In the genomic region with DNA sequence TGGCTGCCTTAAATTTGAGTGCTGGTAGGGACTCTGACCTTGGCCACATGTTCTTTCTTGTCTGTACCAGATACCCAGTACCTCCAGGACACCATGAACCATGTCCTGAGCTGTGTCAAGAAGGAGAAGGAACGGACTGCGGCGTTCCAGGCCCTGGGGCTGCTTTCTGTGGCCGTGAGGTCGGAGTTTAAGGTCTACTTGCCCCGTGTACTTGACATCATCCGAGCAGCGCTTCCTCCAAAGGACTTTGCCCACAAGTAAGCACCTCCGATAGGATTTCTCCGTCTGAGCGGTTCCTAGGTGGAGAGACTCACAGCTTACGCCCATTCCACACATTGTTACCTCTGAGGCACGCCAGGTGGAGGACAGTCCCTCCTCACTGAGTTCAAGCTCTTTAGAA, we compare ENCODE assay signal across 18 mouse cellular contexts. TPM values are rescaled to one million over a fixed set of nuclear protein-coding genes. Genes with fewer than 3 reads are reported as not detected.
A peak's percentile ranks its signal among the peaks of the same experiment; 100 is the strongest.
DNase-seq lines count a peak whose midpoint lies in the region; ATAC-seq and TF ChIP-seq lines count a peak whose summit lies in the region.
"Had no signal": no experiment of that assay in that cellular context is flagged by ENCODE, and none has a peak within 500 bp of the region (broad histone marks: within the 10 kb centered on the region; RNA-seq: fewer than 3 reads in every experiment).

No protein-coding gene starts in this region.

- no peak overlapping the region for H3K4me3 ChIP-seq in kidney, adult 2 months (ENCODE audit: insufficient read depth, low read depth, low read length)
- no peak overlapping the region for H3K4me3 ChIP-seq in kidney, embryonic 15.5 days (replicated peaks)
- H3K4me3 ChIP-seq in midbrain, embryonic 13.5 days (replicated peaks), result no peak overlapping the region
- no peak overlapping the region for H3K4me3 ChIP-seq in midbrain, embryonic 10.5 days
- H3K4me3 ChIP-seq: embryonic facial prominence, embryonic 13.5 days; forebrain, embryonic 13.5 days; gastrocnemius, adult 2 months; heart, embryonic 12.5 days; hindbrain, embryonic 10.5 days had no signal

- peak; percentile 90 for DNase-seq in kidney, adult 2 months
- no peak for DNase-seq in midbrain, embryonic 10.5 days (ENCODE audit: low spot score)
- DNase-seq in kidney, postnatal 14 days, result peak; percentile 64
- DNase-seq in lung, adult 18-20 months, result no peak
- DNase-seq: gastrocnemius, adult 2 months; gastrocnemius, postnatal 25 days had no signal

- H3K27me3 ChIP-seq in kidney, adult 2 months (replicated peaks; ENCODE audit: control insufficient read depth, insufficient read depth, low read length), result no peaks in the 10 kb centered on the region
- no peaks in the 10 kb centered on the region for H3K27me3 ChIP-seq in kidney, embryonic 15.5 days
- H3K27me3 ChIP-seq in midbrain, embryonic 13.5 days, result no peaks in the 10 kb centered on the region
- no peaks in the 10 kb centered on the region for H3K27me3 ChIP-seq in midbrain, embryonic 10.5 days (ENCODE audit: low read depth, poor library complexity, severe bottlenecking)
- H3K27me3 ChIP-seq: CH12.LX; embryonic facial prominence, embryonic 13.5 days; forebrain, embryonic 13.5 days; heart, embryonic 12.5 days; Patski had no signal

- WGBS in kidney, adult 2 months, result 62% methylated on average over 13 of the region's 13 CpGs
- 94% methylated on average over 13 of the region's 13 CpGs for WGBS in kidney, embryonic 15.5 days
- 97% methylated on average over 13 of the region's 13 CpGs for WGBS in midbrain, embryonic 13.5 days
- WGBS in midbrain, embryonic 10.5 days, result 96% methylated on average over 13 of the region's 13 CpGs

- no peak overlapping the region for H3K9ac ChIP-seq in kidney, embryonic 15.5 days
- no peak overlapping the region for H3K9ac ChIP-seq in midbrain, embryonic 13.5 days (replicated peaks)
- H3K9ac ChIP-seq: embryonic facial prominence, embryonic 13.5 days; forebrain, embryonic 13.5 days; forebrain, postnatal 0 days; heart, embryonic 12.5 days had no signal

- no peaks in the 10 kb centered on the region for H3K9me3 ChIP-seq in kidney, embryonic 15.5 days (replicated peaks)
- no peaks in the 10 kb centered on the region for H3K9me3 ChIP-seq in midbrain, embryonic 13.5 days
- H3K9me3 ChIP-seq in midbrain, embryonic 10.5 days (replicated peaks), result no peaks in the 10 kb centered on the region
- H3K9me3 ChIP-seq: embryonic facial prominence, embryonic 13.5 days; forebrain, embryonic 13.5 days; heart, embryonic 12.5 days; hindbrain, embryonic 10.5 days had no signal

- peak overlapping the region; percentile 80 for H3K27ac ChIP-seq in kidney, adult 2 months (ENCODE audit: insufficient read depth, low read depth, low read length)
- no peak overlapping the region for H3K27ac ChIP-seq in kidney, embryonic 15.5 days
- H3K27ac ChIP-seq in midbrain, embryonic 13.5 days, result no peak overlapping the region
- H3K27ac ChIP-seq in midbrain, embryonic 10.5 days (replicated peaks), result no peak overlapping the region
- H3K27ac ChIP-seq: embryonic facial prominence, embryonic 13.5 days; forebrain, embryonic 13.5 days; gastrocnemius, adult 2 months; hindbrain, embryonic 10.5 days had no signal

- peaks cover 13% of the 10 kb centered on the region for H3K36me3 ChIP-seq in kidney, adult 2 months (ENCODE audit: control insufficient read depth, insufficient read depth, low read length)
- peaks cover 100% of the 10 kb centered on the region for H3K36me3 ChIP-seq in kidney, embryonic 15.5 days
- H3K36me3 ChIP-seq in midbrain, embryonic 13.5 days, result peaks cover 98% of the 10 kb centered on the region
- H3K36me3 ChIP-seq in midbrain, embryonic 10.5 days, result peaks cover 100% of the 10 kb centered on the region

- no peak for TF ChIP-seq CTCF in kidney, adult 2 months (conservative IDR thresholded peaks at IDR 0.05; ENCODE audit: insufficient read depth, insufficient read length, low read depth, low read length)

- no peak for ATAC-seq in kidney, embryonic 15.5 days (replicated peaks; ENCODE audit: low FRiP score)
- ATAC-seq in midbrain, embryonic 13.5 days, result 0 out of 2 replicates have a peak, but pooled peaks have one; percentile 7
- ATAC-seq in monocyte, adult 5-6 weeks (replicated peaks; ENCODE audit: insufficient number of reproducible peaks, low FRiP score, low TSS enrichment, poor library complexity, severe bottlenecking), result no peak
- ATAC-seq: activated CD4-positive, CD25-positive, alpha-beta regulatory T cell, adult 4 months; Patski had no signal

- H3K4me2 ChIP-seq in kidney, embryonic 15.5 days, result no peak overlapping the region
- no peak overlapping the region for H3K4me2 ChIP-seq in midbrain, embryonic 13.5 days (replicated peaks)
- H3K4me2 ChIP-seq: embryonic facial prominence, embryonic 13.5 days; forebrain, embryonic 13.5 days; heart, embryonic 12.5 days had no signal

- no peak for TF ChIP-seq POLR2A in kidney, adult 2 months (IDR thresholded peaks at IDR 0.05; ENCODE audit: low read depth, low read length)

- peaks cover 6% of the 10 kb centered on the region; the same call in 1 of the 2 replicates for H3K4me1 ChIP-seq in kidney, adult 2 months (ENCODE audit: control insufficient read depth, insufficient read depth, low read length)
- H3K4me1 ChIP-seq in kidney, embryonic 15.5 days, result no peaks in the 10 kb centered on the region
- H3K4me1 ChIP-seq in midbrain, embryonic 13.5 days (replicated peaks), result no peaks in the 10 kb centered on the region
- peaks cover 12% of the 10 kb centered on the region; the same call in 1 of the 2 replicates for H3K4me1 ChIP-seq in midbrain, embryonic 10.5 days
- H3K4me1 ChIP-seq: embryonic facial prominence, embryonic 13.5 days; heart, embryonic 12.5 days had no signal

RNA-seq across cellular contexts. Expression of gene Mtor, which starts 14.3 kb away (rescaled TPM):
- 39.8 and 50.1 TPM in 2 replicates for polyA plus RNA-seq in kidney, adult 2 months (2012; rRNA removed)
- 19.5 and 20.0 TPM in 2 replicates for polyA plus RNA-seq in kidney, embryonic 15.5 days (2015; fragmentation: Nextera tagmentation; extraction: Ambion mirVana)
- polyA plus RNA-seq in midbrain, embryonic 13.5 days (2015; fragmentation: Nextera tagmentation; extraction: Ambion mirVana), result 25.9 and 27.3 TPM in 2 replicates
- polyA plus RNA-seq in midbrain, embryonic 10.5 days (2016; fragmentation: Nextera tagmentation; extraction: Ambion mirVana), result 20.8 and 25.6 TPM in 2 replicates
- 14.9 to 23.1 TPM (median 19.1 TPM) in 3 replicates for total RNA-seq in monocyte, adult 5-6 weeks (2017)

RNA-seq across cellular contexts. Expression of gene Ubiad1, which starts 18.1 kb away (rescaled TPM):
- 50.8 and 61.6 TPM in 2 replicates for polyA plus RNA-seq in kidney, adult 2 months (2012; rRNA removed)
- polyA plus RNA-seq in kidney, embryonic 15.5 days (2015; fragmentation: Nextera tagmentation; extraction: Ambion mirVana), result 24.9 and 26.8 TPM in 2 replicates
- 20.5 and 22.2 TPM in 2 replicates for polyA plus RNA-seq in midbrain, embryonic 13.5 days (2015; fragmentation: Nextera tagmentation; extraction: Ambion mirVana)
- polyA plus RNA-seq in midbrain, embryonic 10.5 days (2016; fragmentation: Nextera tagmentation; extraction: Ambion mirVana), result 26.2 and 28.3 TPM in 2 replicates
- 2.0 to 5.5 TPM (median 2.8 TPM) in 3 replicates for total RNA-seq in monocyte, adult 5-6 weeks (2017)

RNA-seq across cellular contexts. Expression of gene Angptl7, which starts 37.5 kb away (rescaled TPM):
- polyA plus RNA-seq in kidney, adult 2 months (2012; rRNA removed), result 27.3 and 30.0 TPM in 2 replicates
- 1.4 and 3.8 TPM in 2 replicates for polyA plus RNA-seq in kidney, embryonic 15.5 days (2015; fragmentation: Nextera tagmentation; extraction: Ambion mirVana)
- polyA plus RNA-seq in midbrain, embryonic 13.5 days (2015; fragmentation: Nextera tagmentation; extraction: Ambion mirVana), result 0.23 and 0.32 TPM in 2 replicates
- polyA plus RNA-seq in midbrain, embryonic 10.5 days (2016; fragmentation: Nextera tagmentation; extraction: Ambion mirVana), result 0.16 and 0.21 TPM in 2 replicates
- not detected in 3 replicates for total RNA-seq in monocyte, adult 5-6 weeks (2017)
- total RNA-seq: CH12.LX; granulocyte monocyte progenitor cell, adult 5-6 weeks had no signal

Comparison
In these comparisons a context has a peak if more than half of its experiments do, and no peak if none do; other contexts are left out.
1. DNase-seq: peak in kidney, adult 2 months (single experiment) and kidney, postnatal 14 days (single experiment); none in midbrain, embryonic 10.5 days (single experiment) and lung, adult 18-20 months (0 of 2).